Mouse (Mus musculus) megakaryocyte, embryonic 14.5 days (primary cell): ENCODE measurements around the gene Atp1a4.

Experiments used
- FLI1 ChIP-seq: IDR thresholded peaks from 2 replicates; pipeline ENCODE4 v1.6.1; 2012; ENCODE audit warnings: low read length, inconsistent platforms, mixed read lengths
- GATA1 ChIP-seq: IDR thresholded peaks from 3 replicates; pipeline ENCODE4 v1.6.1; 2012; ENCODE audit warnings: mixed read lengths, low read length, inconsistent platforms, borderline replicate concordance

DNA sequence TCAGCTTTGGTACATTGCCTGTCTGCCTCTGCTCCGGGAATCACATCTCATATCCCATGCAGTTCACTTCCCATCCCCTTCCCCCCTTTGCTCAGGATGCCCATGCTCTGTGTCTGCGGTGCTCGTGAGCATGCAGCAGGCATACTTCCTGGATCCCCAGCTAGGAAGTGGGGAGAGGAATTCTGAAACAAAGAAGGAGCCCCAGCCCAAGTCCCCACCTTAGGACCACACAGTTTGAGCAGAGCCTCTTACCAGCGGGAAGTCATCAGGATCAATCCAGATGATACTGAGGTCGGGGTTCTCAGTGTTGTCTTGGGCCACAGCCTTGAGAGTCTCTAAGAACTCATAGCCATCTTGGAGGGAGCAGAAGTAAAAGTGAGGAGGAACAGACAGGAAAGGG lies 45.4 kb downstream of the Atp1a4 start:
- TF ChIP-seq GATA1 (no peak), FLI1 (no peak)
